Mouse (Mus musculus): ENCODE measurements around the gene Grin2a. TPM values are rescaled to one million over a fixed set of nuclear protein-coding genes. Genes with fewer than 3 reads are reported as not detected.

Gene Grin2a
- polyA plus RNA-seq, 1 experiment from 2014 or later, result 2.7 TPM

GRCm38 (mm10) chr16:9959340-9959739 lies 36.0 kb downstream of the Grin2a start:
- Histone ChIP-seq H3K27me3 (no peaks in the 10 kb centered on the region), H3K4me1 (no peaks in the 10 kb centered on the region), H3K27ac (no peak overlapping the region), H3K4me3 (no peak overlapping the region), H3K9me3 (no peaks in the 10 kb centered on the region), H3K9ac (no peak overlapping the region), H3K36me3 (no peaks in the 10 kb centered on the region), H3K4me2 (no peak overlapping the region)
- ATAC-seq (ENCODE audit: insufficient number of reproducible peaks, low FRiP score, low TSS enrichment, low read depth), result no peak
- WGBS, result 48% methylated on average over 1 of the region's 1 CpGs

- WGBS, result 36% methylated on average over 5 of the region's 5 CpGs
Observed at GRCm38 (mm10) chr16:9954266-9954665, 41.1 kb downstream of the Grin2a start.

GRCm38 (mm10) chr16:9953396-9953831 lies 41.9 kb downstream of the Grin2a start:
- no peak overlapping the region for H3K4me3 ChIP-seq
- no peak for ATAC-seq (ENCODE audit: insufficient number of reproducible peaks, low FRiP score, low TSS enrichment, low read depth)
- H3K4me1 ChIP-seq, result no peaks in the 10 kb centered on the region
- H3K9me3 ChIP-seq, result no peaks in the 10 kb centered on the region
- no peaks in the 10 kb centered on the region for H3K36me3 ChIP-seq
- H3K9ac ChIP-seq, result no peak overlapping the region
- H3K27me3 ChIP-seq, result no peaks in the 10 kb centered on the region
- H3K4me2 ChIP-seq, result no peak overlapping the region
- H3K27ac ChIP-seq, result no peak overlapping the region
- WGBS, result 87% methylated on average over 5 of the region's 5 CpGs

More at GRCm38 (mm10) chr16:9954266-9954665, 41.1 kb downstream of the Grin2a start:
- H3K4me3 ChIP-seq, result no peak overlapping the region
- H3K4me1 ChIP-seq, result no peaks in the 10 kb centered on the region
- H3K9me3 ChIP-seq, result no peaks in the 10 kb centered on the region
- no peak overlapping the region for H3K27ac ChIP-seq
- H3K9ac ChIP-seq, result no peak overlapping the region
- no peak for ATAC-seq (ENCODE audit: insufficient number of reproducible peaks, low FRiP score, low TSS enrichment, low read depth)
- no peaks in the 10 kb centered on the region for H3K36me3 ChIP-seq
- no peak overlapping the region for H3K4me2 ChIP-seq
- no peaks in the 10 kb centered on the region for H3K27me3 ChIP-seq

GRCm38 (mm10) chr16:9949250-9949649 lies 46.1 kb downstream of the Grin2a start:
- Histone ChIP-seq H3K9ac (no peak overlapping the region), H3K27me3 (no peaks in the 10 kb centered on the region), H3K4me3 (no peak overlapping the region), H3K36me3 (no peaks in the 10 kb centered on the region), H3K4me1 (no peaks in the 10 kb centered on the region), H3K27ac (no peak overlapping the region), H3K4me2 (no peak overlapping the region), H3K9me3 (no peaks in the 10 kb centered on the region)
- no peak for ATAC-seq (ENCODE audit: insufficient number of reproducible peaks, low FRiP score, low TSS enrichment, low read depth)
- WGBS, result 68% methylated on average over 3 of the region's 3 CpGs

- H3K9ac ChIP-seq, result no peak overlapping the region
- no peak overlapping the region for H3K4me2 ChIP-seq
- no peak overlapping the region for H3K27ac ChIP-seq
- H3K9me3 ChIP-seq, result no peaks in the 10 kb centered on the region
- no peak for ATAC-seq (ENCODE audit: insufficient number of reproducible peaks, low FRiP score, low TSS enrichment, low read depth)
- no peak overlapping the region for H3K4me3 ChIP-seq
- H3K36me3 ChIP-seq, result no peaks in the 10 kb centered on the region
- no peaks in the 10 kb centered on the region for H3K27me3 ChIP-seq
- no peaks in the 10 kb centered on the region for H3K4me1 ChIP-seq
- WGBS, result 85% methylated on average over 3 of the region's 3 CpGs
Observed at GRCm38 (mm10) chr16:9947430-9947829, 47.9 kb downstream of the Grin2a start.

GRCm38 (mm10) chr16:9944836-9945235 lies 50.5 kb downstream of the Grin2a start:
- H3K9me3 ChIP-seq, result no peaks in the 10 kb centered on the region
- ATAC-seq (ENCODE audit: insufficient number of reproducible peaks, low FRiP score, low TSS enrichment, low read depth), result no peak
- H3K36me3 ChIP-seq, result no peaks in the 10 kb centered on the region

GRCm38 (mm10) chr16:9941306-9941930 lies 53.9 kb downstream of the Grin2a start:
- Histone ChIP-seq H3K36me3 (no peaks in the 10 kb centered on the region), H3K4me1 (no peaks in the 10 kb centered on the region), H3K27me3 (no peaks in the 10 kb centered on the region), H3K27ac (no peak overlapping the region), H3K4me3 (no peak overlapping the region), H3K9me3 (no peaks in the 10 kb centered on the region), H3K9ac (no peak overlapping the region), H3K4me2 (no peak overlapping the region)
- WGBS, result 36% methylated on average over 8 of the region's 8 CpGs
- ATAC-seq (ENCODE audit: insufficient number of reproducible peaks, low FRiP score, low TSS enrichment, low read depth), result no peak

More at GRCm38 (mm10) chr16:9944836-9945235, 50.5 kb downstream of the Grin2a start:
- Histone ChIP-seq H3K4me3 (no peak overlapping the region), H3K27me3 (no peaks in the 10 kb centered on the region), H3K4me2 (no peak overlapping the region), H3K4me1 (no peaks in the 10 kb centered on the region), H3K27ac (no peak overlapping the region), H3K9ac (no peak overlapping the region)
- 76% methylated on average over 5 of the region's 5 CpGs for WGBS

GRCm38 (mm10) chr16:9940716-9941115 lies 54.6 kb downstream of the Grin2a start:
- Histone ChIP-seq H3K4me2 (no peak overlapping the region), H3K9ac (no peak overlapping the region), H3K27ac (no peak overlapping the region), H3K27me3 (no peaks in the 10 kb centered on the region), H3K9me3 (no peaks in the 10 kb centered on the region), H3K4me3 (no peak overlapping the region), H3K36me3 (no peaks in the 10 kb centered on the region), H3K4me1 (no peaks in the 10 kb centered on the region)
- 79% methylated on average over 7 of the region's 7 CpGs for WGBS
- ATAC-seq (ENCODE audit: insufficient number of reproducible peaks, low FRiP score, low TSS enrichment, low read depth), result no peak

- Histone ChIP-seq H3K9ac (no peak overlapping the region), H3K27ac (no peak overlapping the region), H3K27me3 (no peaks in the 10 kb centered on the region), H3K4me3 (no peak overlapping the region), H3K4me1 (no peaks in the 10 kb centered on the region), H3K36me3 (no peaks in the 10 kb centered on the region), H3K4me2 (no peak overlapping the region), H3K9me3 (no peaks in the 10 kb centered on the region)
- WGBS, result 85% methylated on average over 3 of the region's 3 CpGs
- ATAC-seq (ENCODE audit: insufficient number of reproducible peaks, low FRiP score, low TSS enrichment, low read depth), result no peak
Observed at GRCm38 (mm10) chr16:9910672-9911071, 84.7 kb downstream of the Grin2a start.

GRCm38 (mm10) chr16:9909225-9909624 lies 86.1 kb downstream of the Grin2a start:
- Histone ChIP-seq H3K4me3 (no peak overlapping the region), H3K36me3 (no peaks in the 10 kb centered on the region), H3K4me1 (no peaks in the 10 kb centered on the region), H3K9me3 (no peaks in the 10 kb centered on the region), H3K27ac (no peak overlapping the region), H3K27me3 (no peaks in the 10 kb centered on the region), H3K4me2 (no peak overlapping the region), H3K9ac (no peak overlapping the region)
- 83% methylated on average over 4 of the region's 4 CpGs for WGBS
- no peak for ATAC-seq (ENCODE audit: insufficient number of reproducible peaks, low FRiP score, low TSS enrichment, low read depth)

- H3K4me3 ChIP-seq, result no peak overlapping the region
- H3K36me3 ChIP-seq, result no peaks in the 10 kb centered on the region
- H3K27me3 ChIP-seq, result no peaks in the 10 kb centered on the region
- H3K27ac ChIP-seq, result no peak overlapping the region
- no peak overlapping the region for H3K9ac ChIP-seq
- H3K4me1 ChIP-seq, result no peaks in the 10 kb centered on the region
- no peak for ATAC-seq (ENCODE audit: insufficient number of reproducible peaks, low FRiP score, low TSS enrichment, low read depth)
- H3K4me2 ChIP-seq, result no peak overlapping the region
- WGBS, result 81% methylated on average over 6 of the region's 6 CpGs
- H3K9me3 ChIP-seq, result no peaks in the 10 kb centered on the region
Observed at GRCm38 (mm10) chr16:9904443-9904842, 90.9 kb downstream of the Grin2a start.

- 57% methylated on average over 5 of the region's 5 CpGs for WGBS
Observed at GRCm38 (mm10) chr16:9902680-9903463, 92.5 kb downstream of the Grin2a start.

More at GRCm38 (mm10) chr16:9902680-9903463, 92.5 kb downstream of the Grin2a start:
- Histone ChIP-seq H3K27ac (no peak overlapping the region), H3K9ac (no peak overlapping the region), H3K4me1 (no peaks in the 10 kb centered on the region), H3K4me2 (no peak overlapping the region), H3K4me3 (no peak overlapping the region), H3K36me3 (no peaks in the 10 kb centered on the region), H3K27me3 (no peaks in the 10 kb centered on the region), H3K9me3 (no peaks in the 10 kb centered on the region)
- no peak for ATAC-seq (ENCODE audit: insufficient number of reproducible peaks, low FRiP score, low TSS enrichment, low read depth)

All from limb, embryonic 15.5 days (tissue).